12 mouse cellular contexts compared by ENCODE assay signal in the genomic region with DNA sequence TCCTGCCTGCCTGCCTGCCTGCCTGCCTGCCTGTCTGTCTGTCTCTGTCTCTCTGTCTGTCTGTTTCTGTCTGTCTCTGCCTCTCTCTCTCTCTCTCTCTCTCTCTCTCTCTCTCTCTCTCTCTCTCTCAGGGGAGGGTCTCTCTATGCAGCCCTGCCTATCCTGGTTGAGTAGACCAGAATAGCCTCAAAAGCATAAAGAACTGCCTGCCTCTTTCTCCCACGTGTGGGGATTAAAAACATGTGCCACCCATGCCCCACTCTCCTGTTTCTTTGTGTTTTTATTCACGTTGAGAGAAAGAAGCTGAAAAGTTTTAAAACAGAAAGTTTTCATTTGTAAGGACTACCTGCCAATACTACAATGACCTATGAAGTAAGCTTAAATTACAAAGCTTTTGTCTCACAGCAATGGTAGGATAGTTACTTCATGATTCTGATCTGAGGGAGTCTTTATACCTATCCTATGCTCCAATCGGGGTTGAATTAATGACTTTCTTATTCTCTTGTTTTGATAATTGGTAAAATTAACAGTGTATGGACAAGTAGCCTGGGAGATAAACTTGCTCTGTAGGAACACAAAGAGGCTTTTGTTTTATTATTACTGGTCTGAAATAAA.
"Had no signal": no experiment of that assay in that cellular context is flagged by ENCODE, and none has a peak within 500 bp of the region (broad histone marks: within the 10 kb centered on the region; RNA-seq: fewer than 3 reads in every experiment).

No protein-coding gene starts in this region.

- H3K36me3 ChIP-seq: kidney, embryonic 15.5 days; limb, embryonic 13.5 days; neural tube, embryonic 13.5 days had no signal

- H3K9me3 ChIP-seq: kidney, embryonic 15.5 days; limb, embryonic 13.5 days; neural tube, embryonic 13.5 days had no signal

- DNase-seq: kidney, adult 2 months; kidney, postnatal 14 days; left cerebral cortex, postnatal 4 days; lung, adult 18-20 months; right cerebral cortex, adult 18-20 months; thymus, adult 18-20 months; thymus, postnatal 14 days had no signal

- H3K4me3 ChIP-seq: kidney, embryonic 15.5 days; limb, embryonic 13.5 days; neural tube, embryonic 13.5 days had no signal

- H3K4me2 ChIP-seq: kidney, embryonic 15.5 days; limb, embryonic 13.5 days; neural tube, embryonic 13.5 days had no signal

- H3K27ac ChIP-seq: kidney, embryonic 15.5 days; limb, embryonic 13.5 days; liver, embryonic 14.5 days; neural tube, embryonic 13.5 days had no signal

- ATAC-seq: midbrain, embryonic 16.5 days had no signal

- H3K4me1 ChIP-seq: kidney, embryonic 15.5 days; neural tube, embryonic 13.5 days had no signal

- H3K9ac ChIP-seq: kidney, embryonic 15.5 days; limb, embryonic 13.5 days; liver, embryonic 14.5 days; neural tube, embryonic 13.5 days had no signal

- H3K27me3 ChIP-seq: kidney, embryonic 15.5 days; limb, embryonic 13.5 days; neural tube, embryonic 13.5 days had no signal
